Mouse (Mus musculus) embryonic fibroblast, embryonic 13.5 days (primary cell): ENCODE measurements at regions not wholly inside any gene's neighbourhood (a gene's known extent, or its start where the extent isn't known, plus 50 kb on each side); places are given as distances from the start of the nearest gene placed in this dataset.

Experiments
- H3K27ac ChIP-seq: 2 replicates; pipeline ENCODE4 v1.5.1; 2012; ENCODE audit warnings: low read length, control low read depth, inconsistent platforms; ENCODE audit not compliant: insufficient read depth
- H3K4me1 ChIP-seq: 2 replicates; pipeline ENCODE4 v1.6.1; 2011; ENCODE audit warnings: low read length; ENCODE audit not compliant: control insufficient read depth, insufficient read depth
- H3K4me3 ChIP-seq: 2 replicates; pipeline ENCODE4 v1.5.1; 2011; ENCODE audit warnings: mild to moderate bottlenecking, control low read depth, low read length; ENCODE audit not compliant: insufficient read depth
- CTCF ChIP-seq: IDR thresholded peaks from 2 replicates; pipeline ENCODE4 v1.5.1; 2011; ENCODE audit warnings: mild to moderate bottlenecking, control low read depth, low read length, moderate library complexity, borderline replicate concordance; ENCODE audit not compliant: insufficient read depth
- POLR2A ChIP-seq: IDR thresholded peaks from 2 replicates; pipeline ENCODE4 v1.6.1; 2011; ENCODE audit warnings: low read depth, mild to moderate bottlenecking, control low read depth, low read length, moderate library complexity

GRCm38 (mm10) chr1:92733732-92734131 is 85.1 kb upstream of the Otos start:
- Histone ChIP-seq H3K4me3 (no peak overlapping the region), H3K27ac (no peak overlapping the region), H3K4me1 (no peaks in the 10 kb centered on the region)
- TF ChIP-seq CTCF (no peak), POLR2A (no peak)

GRCm38 (mm10) chr1:92731353-92732282 is 83.0 kb upstream of the Otos start:
- H3K4me1 ChIP-seq = no peaks in the 10 kb centered on the region
- no peak overlapping the region for H3K4me3 ChIP-seq
- TF ChIP-seq CTCF (no peak), POLR2A (no peak)

GRCm38 (mm10) chr1:92730576-92730975 is 81.9 kb upstream of the Otos start:
- no peak overlapping the region for H3K27ac ChIP-seq
- TF ChIP-seq POLR2A = no peak
- no peak for TF ChIP-seq CTCF
- H3K4me1 ChIP-seq = no peaks in the 10 kb centered on the region
- no peak overlapping the region for H3K4me3 ChIP-seq

More at GRCm38 (mm10) chr1:92731353-92732282, 83.0 kb upstream of the Otos start:
- no peak overlapping the region for H3K27ac ChIP-seq

DNA sequence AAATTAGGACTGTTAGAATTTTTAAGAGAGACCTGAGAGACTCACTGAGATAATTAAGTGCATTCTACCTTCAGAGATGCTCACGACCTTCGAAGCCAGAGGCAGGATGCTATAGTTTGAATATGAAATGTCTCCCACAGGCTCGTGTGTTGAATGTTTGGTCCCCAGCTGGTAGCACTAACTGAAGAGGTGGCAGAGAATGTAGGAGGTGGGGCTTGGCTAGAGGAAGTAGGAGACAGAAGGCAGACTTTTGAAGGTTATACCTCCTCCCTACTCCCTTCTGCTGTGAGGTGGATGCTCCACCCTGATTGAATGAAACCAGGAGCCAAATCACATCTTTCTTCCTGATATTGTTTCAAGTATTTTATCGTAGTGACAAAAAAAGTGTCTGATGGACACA is 79.3 kb upstream of the Otos start:
- Histone ChIP-seq H3K27ac (no peak overlapping the region), H3K4me3 (no peak overlapping the region), H3K4me1 (no peaks in the 10 kb centered on the region)
- TF ChIP-seq CTCF = no peak
- no peak for TF ChIP-seq POLR2A

DNA sequence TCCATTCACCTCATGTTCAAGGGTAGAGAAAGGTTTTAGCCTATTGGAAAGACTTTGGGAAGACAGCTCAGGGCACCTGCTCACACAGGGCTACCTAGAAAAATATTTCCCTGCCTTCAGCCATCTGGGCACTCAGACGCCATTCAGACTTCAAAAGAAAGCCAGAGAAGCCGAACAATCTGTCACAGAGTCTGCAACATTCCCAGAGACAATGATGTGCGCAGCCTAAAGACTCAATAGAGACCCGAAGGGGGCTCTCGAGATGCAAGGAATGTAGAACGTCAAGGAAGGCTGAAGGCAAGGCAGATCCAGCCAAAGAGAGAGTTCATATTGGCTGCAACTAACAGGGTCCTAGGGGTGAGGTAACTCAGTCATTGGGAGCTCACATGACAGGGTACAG is 78.7 kb upstream of the Otos start:
- Histone ChIP-seq H3K4me3 (no peak overlapping the region), H3K4me1 (no peaks in the 10 kb centered on the region), H3K27ac (no peak overlapping the region)
- TF ChIP-seq CTCF (no peak), POLR2A (no peak)

- TF ChIP-seq POLR2A (no peak), CTCF (no peak)
- Histone ChIP-seq H3K4me3 (no peak overlapping the region), H3K27ac (no peak overlapping the region), H3K4me1 (no peaks in the 10 kb centered on the region)
Observed at GRCm38 (mm10) chr1:92726341-92726740, 77.7 kb upstream of the Otos start.

- TF ChIP-seq POLR2A (no peak), CTCF (no peak)
- Histone ChIP-seq H3K4me3 (no peak overlapping the region), H3K4me1 (no peaks in the 10 kb centered on the region), H3K27ac (no peak overlapping the region)
Observed at GRCm38 (mm10) chr1:92724135-92724534, 75.5 kb upstream of the Otos start.

- H3K4me1 ChIP-seq = no peaks in the 10 kb centered on the region
- TF ChIP-seq POLR2A (no peak), CTCF (no peak)
- H3K27ac ChIP-seq = no peak overlapping the region
- H3K4me3 ChIP-seq = no peak overlapping the region
Observed at GRCm38 (mm10) chr1:92720567-92720966, 71.9 kb upstream of the Otos start.

- no peak overlapping the region for H3K27ac ChIP-seq
- no peaks in the 10 kb centered on the region for H3K4me1 ChIP-seq
- TF ChIP-seq POLR2A (no peak), CTCF (no peak)
- H3K4me3 ChIP-seq = no peak overlapping the region
Observed at GRCm38 (mm10) chr1:92719864-92720263, 71.2 kb upstream of the Otos start.

DNA sequence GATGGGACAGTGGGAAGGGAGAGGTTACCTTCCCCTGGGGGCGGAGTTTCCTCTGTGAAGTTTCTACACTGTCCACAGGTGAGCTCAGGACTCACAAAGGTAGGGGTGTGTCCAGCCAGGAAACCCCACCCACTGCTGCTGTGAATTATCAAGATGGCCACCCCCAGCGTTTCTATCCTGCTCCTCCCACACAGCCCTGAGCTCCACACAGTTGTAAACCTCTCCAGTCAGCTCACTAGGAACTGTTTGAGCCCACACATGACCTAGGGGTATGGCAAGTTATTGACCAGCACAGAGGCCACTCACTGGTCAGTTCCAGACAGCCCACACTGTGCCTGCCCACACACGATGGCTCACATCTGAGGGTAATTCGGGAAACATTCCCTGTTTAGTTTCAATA is 69.5 kb upstream of the Otos start:
- H3K4me3 ChIP-seq = no peak overlapping the region
- no peak overlapping the region for H3K27ac ChIP-seq
- no peaks in the 10 kb centered on the region for H3K4me1 ChIP-seq
- no peak for TF ChIP-seq CTCF
- TF ChIP-seq POLR2A = no peak
